Mouse (Mus musculus) myocyte (in vitro differentiated cells): ENCODE measurements around the gene Trp73. TPM values are rescaled to one million over a fixed set of nuclear protein-coding genes. Genes with fewer than 3 reads are reported as not detected.

Experiments
- H3K27me3 ChIP-seq: one replicate; pipeline ENCODE4 v1.6.1; 2011; ENCODE audit not compliant: control insufficient read depth, insufficient read depth, insufficient read length
- H3K36me3 ChIP-seq: one replicate; pipeline ENCODE4 v1.6.1; 2011; ENCODE audit not compliant: control insufficient read depth, insufficient read depth
- H3K4me2 ChIP-seq: one replicate; pipeline ENCODE4 v1.6.1; 2011; ENCODE audit warnings: low read depth, control low read depth
- H3K4me3 ChIP-seq: one replicate; pipeline ENCODE4 v1.5.1; 2011; ENCODE audit warnings: mild to moderate bottlenecking, control low read depth, moderate library complexity
- H3K79me2 ChIP-seq: one replicate; pipeline ENCODE4 v1.6.1; 2011; ENCODE audit not compliant: control insufficient read depth, insufficient read depth
- H3ac ChIP-seq: one replicate; pipeline ENCODE4 v1.6.1; 2011; ENCODE audit not compliant: control insufficient read depth, insufficient read length
- CEBPB ChIP-seq: IDR thresholded peaks from 2 replicates; pipeline ENCODE4 v1.6.1; 2011; ENCODE audit warnings: mild to moderate bottlenecking, moderate library complexity; ENCODE audit not compliant: poor library complexity, insufficient read depth, severe bottlenecking
- E2F4 ChIP-seq: IDR thresholded peaks from one replicate; pipeline ENCODE4 v1.6.1; 2011; ENCODE audit warnings: mild to moderate bottlenecking, control low read depth, moderate library complexity; ENCODE audit not compliant: insufficient read depth
- MAX ChIP-seq: IDR thresholded peaks from one replicate; pipeline ENCODE4 v1.6.1; 2011; ENCODE audit warnings: low read depth, mild to moderate bottlenecking, control low read depth
- MYOD1 ChIP-seq, 3 experiments: IDR thresholded peaks; one replicate each; pipeline ENCODE4 v1.6.1; 2011; ENCODE audit warnings: control low read depth in 2 of 3, low read depth in 2 of 3, mild to moderate bottlenecking in 2 of 3, moderate library complexity in 1 of 3; ENCODE audit not compliant: insufficient read length in 2 of 3, control insufficient read depth in 1 of 3
- MYOG ChIP-seq, 3 experiments: IDR thresholded peaks; one replicate each; pipeline ENCODE4 v1.6.1; 2011; ENCODE audit warnings: control low read depth in 2 of 3, low read depth in 2 of 3, mild to moderate bottlenecking in 2 of 3; ENCODE audit not compliant: insufficient read length in 2 of 3, control insufficient read depth in 1 of 3, insufficient read depth in 1 of 3
- POLR2A ChIP-seq: IDR thresholded peaks from one replicate; pipeline ENCODE4 v1.6.1; 2011; ENCODE audit warnings: low read depth, mild to moderate bottlenecking, control low read depth, moderate library complexity; ENCODE audit not compliant: insufficient read length
- POLR2AphosphoS2 ChIP-seq: IDR thresholded peaks from one replicate; pipeline ENCODE4 v1.6.1; 2011; ENCODE audit warnings: low read depth, control low read depth; ENCODE audit not compliant: insufficient read length
- REST ChIP-seq: IDR thresholded peaks from one replicate; pipeline ENCODE4 v1.6.1; 2011; ENCODE audit warnings: mild to moderate bottlenecking, control low read depth, moderate library complexity; ENCODE audit not compliant: insufficient read depth, insufficient read length
- SRF ChIP-seq: IDR thresholded peaks from one replicate; pipeline ENCODE4 v1.6.1; 2011; ENCODE audit warnings: low read depth; ENCODE audit not compliant: control insufficient read depth, insufficient read length
- TCF12 ChIP-seq: IDR thresholded peaks from one replicate; pipeline ENCODE4 v1.6.1; 2011; ENCODE audit warnings: mild to moderate bottlenecking, control low read depth; ENCODE audit not compliant: poor library complexity, insufficient read depth, severe bottlenecking
- TCF3 ChIP-seq: IDR thresholded peaks from one replicate; pipeline ENCODE4 v1.6.1; 2011; ENCODE audit warnings: low read depth, control low read depth; ENCODE audit not compliant: insufficient read length
- USF1 ChIP-seq: IDR thresholded peaks from one replicate; pipeline ENCODE4 v1.6.1; 2011; ENCODE audit warnings: low read depth, mild to moderate bottlenecking, control low read depth, moderate library complexity
- polyA plus RNA-seq: library from polyadenylated mRNA; unstranded; fragments of >200 nt; fragmentation: generic; extraction: Trizol; gene quantifications from one replicate; pipeline ENCODE4 v1.2.1, GENCODE M21; 2012; ENCODE audit warnings: missing spikeins

Gene Trp73
- polyA plus RNA-seq, 1 experiment: not detected

- Histone ChIP-seq H3K36me3 (no peaks in the 10 kb centered on the region), H3K79me2 (no peaks in the 10 kb centered on the region), H3K4me2 (peak overlapping the region; percentile 88), H3ac (no peak overlapping the region), H3K27me3 (no peaks in the 10 kb centered on the region), H3K4me3 (peak overlapping the region; percentile 76)
- TF ChIP-seq POLR2AphosphoS2: peak; percentile 60
- no peak for TF ChIP-seq MAX
Measured at GRCm38 (mm10) chr4:154159002-154159401, 19.0 kb upstream of the Trp73 start.

GRCm38 (mm10) chr4:154157970-154158662 lies 18.1 kb upstream of the Trp73 start:
- Histone ChIP-seq H3ac (no peak overlapping the region), H3K4me2 (no peak overlapping the region), H3K79me2 (no peaks in the 10 kb centered on the region), H3K27me3 (no peaks in the 10 kb centered on the region), H3K4me3 (no peak overlapping the region), H3K36me3 (no peaks in the 10 kb centered on the region)
- TF ChIP-seq POLR2AphosphoS2 (peak; percentile 32), TCF12 (no peak)

GRCm38 (mm10) chr4:154156050-154156449 lies 16.0 kb upstream of the Trp73 start:
- Histone ChIP-seq H3K36me3 (no peaks in the 10 kb centered on the region), H3K79me2 (no peaks in the 10 kb centered on the region), H3K4me2 (no peak overlapping the region), H3K27me3 (no peaks in the 10 kb centered on the region), H3ac (no peak overlapping the region), H3K4me3 (no peak overlapping the region)
- TF ChIP-seq TCF3 (no peak), USF1 (no peak), MYOG (IDR thresholded peaks at IDR 0.05; ENCODE audit: control insufficient read depth in 1 of 3, insufficient read depth in 1 of 3, insufficient read length in 2 of 3, low read depth in 2 of 3) (no peak)

GRCm38 (mm10) chr4:154154104-154154503 lies 14.1 kb upstream of the Trp73 start:
- H3K79me2 ChIP-seq: no peaks in the 10 kb centered on the region
- no peak for TF ChIP-seq POLR2AphosphoS2
- no peak for TF ChIP-seq USF1
- TF ChIP-seq TCF12: no peak
- H3K36me3 ChIP-seq: no peaks in the 10 kb centered on the region
- no peak overlapping the region for H3ac ChIP-seq
- H3K4me3 ChIP-seq: no peak overlapping the region
- no peak overlapping the region for H3K4me2 ChIP-seq
- H3K27me3 ChIP-seq: no peaks in the 10 kb centered on the region

- Histone ChIP-seq H3K79me2 (peaks cover 7% of the 10 kb centered on the region), H3K36me3 (no peaks in the 10 kb centered on the region)
Measured at GRCm38 (mm10) chr4:154146342-154146741, 6.3 kb upstream of the Trp73 start.

GRCm38 (mm10) chr4:154144712-154145111 lies 4.7 kb upstream of the Trp73 start:
- Histone ChIP-seq H3K79me2 (peaks cover 7% of the 10 kb centered on the region), H3ac (no peak overlapping the region), H3K4me3 (no peak overlapping the region), H3K4me2 (no peak overlapping the region), H3K36me3 (no peaks in the 10 kb centered on the region), H3K27me3 (peaks cover 20% of the 10 kb centered on the region)
- TF ChIP-seq USF1: no peak

More at GRCm38 (mm10) chr4:154146342-154146741, 6.3 kb upstream of the Trp73 start:
- Histone ChIP-seq H3K4me2 (no peak overlapping the region), H3K27me3 (peaks cover 4% of the 10 kb centered on the region), H3ac (no peak overlapping the region), H3K4me3 (no peak overlapping the region)
- no peak for TF ChIP-seq MYOD1 (IDR thresholded peaks at IDR 0.05; ENCODE audit: control insufficient read depth in 1 of 3, insufficient read length in 2 of 3, low read depth in 2 of 3)
- TF ChIP-seq POLR2A: no peak
- no peak for TF ChIP-seq USF1
- no peak for TF ChIP-seq POLR2AphosphoS2
- no peak for TF ChIP-seq E2F4
- TF ChIP-seq TCF12: no peak
- TF ChIP-seq SRF: no peak
- no peak for TF ChIP-seq TCF3
- no peak for TF ChIP-seq CEBPB
- TF ChIP-seq MAX: no peak
- no peak for TF ChIP-seq MYOG (IDR thresholded peaks at IDR 0.05; ENCODE audit: control insufficient read depth in 1 of 3, insufficient read depth in 1 of 3, insufficient read length in 2 of 3, low read depth in 2 of 3)
- no peak for TF ChIP-seq REST
